Mouse (Mus musculus) CD4-positive naive resting alpha-beta T cell, adult 76 days (primary cell): Measurements from ENCODE around the gene Olfr815. TPM values are rescaled to one million over a fixed set of nuclear protein-coding genes. Genes with fewer than 3 reads are reported as not detected.

ENCODE experiments used
- total RNA-seq: library from RNA; stranded (reverse); gene quantifications from one replicate; pipeline ENCODE4 v1.2.4, GENCODE M21; 2023

Olfr815 gene
- not detected for total RNA-seq

DNA sequence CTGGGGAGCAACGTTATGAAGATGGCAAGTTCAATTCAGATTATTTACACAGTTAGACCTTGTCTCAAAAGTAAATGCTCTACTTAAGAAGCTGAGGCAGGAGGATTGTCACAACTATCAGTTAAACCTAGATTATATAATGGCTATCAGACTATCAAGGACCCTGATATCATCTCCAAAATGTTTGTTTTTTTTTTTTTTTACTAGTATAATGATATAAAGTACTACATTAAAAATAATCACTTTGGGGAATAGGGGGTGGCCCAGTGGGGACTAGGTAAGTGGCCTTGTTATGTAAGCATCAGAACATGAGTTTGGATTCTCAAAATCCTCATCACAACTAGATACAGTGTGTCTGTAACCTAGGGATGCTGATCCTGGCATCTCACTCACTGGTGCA lies at the start of gene Olfr815:
TSS of gene Olfr815 (minus strand) at position 101 of the 400 bp plus-strand sequence.

GRCm38 (mm10) chr10:129949000-129949399 lies 43.3 kb upstream of the Olfr815 start, which contains the start of gene Olfr818:
Olfr818 (minus strand) TSS chr10:129949100.

GRCm38 (mm10) chr10:129915497-129915896 lies 9.8 kb upstream of the Olfr815 start, which contains the start of gene Olfr816:
Olfr816 (minus strand) TSS chr10:129915597.

GRCm38 (mm10) chr10:129879751-129880150 lies 25.9 kb downstream of the Olfr815 start, which contains the start of gene Olfr814:
Olfr814 (minus strand) TSS chr10:129879851.

GRCm38 (mm10) chr10:129855067-129855466 lies 50.6 kb downstream of the Olfr815 start, which contains the start of gene Olfr813:
Olfr813 (plus strand) TSS chr10:129855367.

Other genes starting within 250 kb of the Olfr815 start
- not detected for gene Olfr800, start 248.2 kb downstream of the Olfr815 start, total RNA-seq
- not detected for gene Olfr801, start 232.0 kb downstream of the Olfr815 start, total RNA-seq
- gene Olfr802, start 217.7 kb downstream of the Olfr815 start, total RNA-seq = not detected
- not detected for gene Olfr803, start 211.6 kb downstream of the Olfr815 start, total RNA-seq
- gene Olfr804, start 202.7 kb downstream of the Olfr815 start, total RNA-seq = not detected
- gene Olfr805, start 176.5 kb downstream of the Olfr815 start, total RNA-seq = not detected
- not detected for gene Olfr806, start 163.9 kb downstream of the Olfr815 start, total RNA-seq
- gene Olfr807, start 148.1 kb downstream of the Olfr815 start, total RNA-seq = not detected
- gene Olfr808, start 140.4 kb downstream of the Olfr815 start, total RNA-seq = not detected
- gene Olfr809, start 131.2 kb downstream of the Olfr815 start, total RNA-seq = not detected
- not detected for gene Olfr810, start 111.0 kb downstream of the Olfr815 start, total RNA-seq
- not detected for gene Olfr811, start 101.5 kb downstream of the Olfr815 start, total RNA-seq
- not detected for gene Olfr812, start 59.8 kb downstream of the Olfr815 start, total RNA-seq
- not detected for gene Olfr813, start 50.5 kb downstream of the Olfr815 start, total RNA-seq
- gene Olfr814, start 26.0 kb downstream of the Olfr815 start, total RNA-seq = not detected
- not detected for gene Olfr816, start 9.7 kb upstream of the Olfr815 start, total RNA-seq
- not detected for gene Olfr818, start 43.2 kb upstream of the Olfr815 start, total RNA-seq
- not detected for gene Olfr819, start 61.4 kb upstream of the Olfr815 start, total RNA-seq
- gene Olfr247, start 70.3 kb upstream of the Olfr815 start, total RNA-seq = not detected
- not detected for gene Gm10310, start 79.2 kb upstream of the Olfr815 start, total RNA-seq
- gene Olfr820, start 106.8 kb upstream of the Olfr815 start, total RNA-seq = not detected
- gene Olfr821, start 124.5 kb upstream of the Olfr815 start, total RNA-seq = not detected
- gene Olfr822, start 165.3 kb upstream of the Olfr815 start, total RNA-seq = not detected
- not detected for gene Olfr823, start 209.5 kb upstream of the Olfr815 start, total RNA-seq
- gene Olfr824, start 224.1 kb upstream of the Olfr815 start, total RNA-seq = not detected